Mouse (Mus musculus) forebrain, embryonic 13.5 days (tissue): Measurements from ENCODE around the gene Ccnb2. TPM values are rescaled to one million over a fixed set of nuclear protein-coding genes. Genes with fewer than 3 reads are reported as not detected.

Experiments used
- ATAC-seq: fragments of 200-750 bp; cut with Nextera tagmentation; 2 replicates; pipeline ENCODE4 v1.8.0; 2017
- H3K27ac ChIP-seq: fragments of 300-500 bp; sonication (generic); 2 replicates; pipeline ENCODE4 v1.5.1; 2015; ENCODE audit warnings: inconsistent platforms, mild to moderate bottlenecking, moderate library complexity
- H3K27me3 ChIP-seq: fragments of 300-500 bp; sonication (generic); 2 replicates; pipeline ENCODE4 v1.6.1; 2015; ENCODE audit warnings: mild to moderate bottlenecking, inconsistent platforms
- H3K36me3 ChIP-seq: fragments of 300-500 bp; sonication (generic); 2 replicates; pipeline ENCODE4 v1.6.1; 2015; ENCODE audit warnings: mild to moderate bottlenecking, inconsistent platforms; ENCODE audit not compliant: poor library complexity, severe bottlenecking
- H3K4me1 ChIP-seq: fragments of 300-500 bp; sonication (generic); 2 replicates; pipeline ENCODE4 v1.6.1; 2015; ENCODE audit warnings: inconsistent platforms
- H3K4me2 ChIP-seq: fragments of 300-500 bp; sonication (generic); 2 replicates; pipeline ENCODE4 v1.6.1; 2015; ENCODE audit warnings: inconsistent platforms, mild to moderate bottlenecking, moderate library complexity
- H3K4me3 ChIP-seq: fragments of 300-500 bp; sonication (generic); 2 replicates; pipeline ENCODE4 v1.5.1; 2015; ENCODE audit warnings: mild to moderate bottlenecking, inconsistent platforms
- H3K9ac ChIP-seq: fragments of 300-500 bp; sonication (generic); 2 replicates; pipeline ENCODE4 v1.6.1; 2015; ENCODE audit warnings: mild to moderate bottlenecking, inconsistent platforms
- H3K9me3 ChIP-seq: fragments of 300-500 bp; sonication (generic); replicated peaks from 2 replicates; pipeline ENCODE4 v1.6.1; 2016; ENCODE audit warnings: inconsistent platforms
- WGBS: fragments of 180-500 bp; shearing (Covaris S2); methylation state at CpG from one replicate; pipeline ENCODE4 v1.1.7; 2015; 5-methylcytosine and 5-hydroxymethylcytosine counted together
- polyA plus RNA-seq: library from polyadenylated mRNA; unstranded; fragments of >200 nt; fragmentation: Nextera tagmentation; extraction: Ambion mirVana; gene quantifications from 2 replicates; pipeline ENCODE4 v1.2.1, GENCODE M21; 2015

The Ccnb2 gene
- polyA plus RNA-seq, 1 experiment from 2014 or later, result 142 TPM

DNA sequence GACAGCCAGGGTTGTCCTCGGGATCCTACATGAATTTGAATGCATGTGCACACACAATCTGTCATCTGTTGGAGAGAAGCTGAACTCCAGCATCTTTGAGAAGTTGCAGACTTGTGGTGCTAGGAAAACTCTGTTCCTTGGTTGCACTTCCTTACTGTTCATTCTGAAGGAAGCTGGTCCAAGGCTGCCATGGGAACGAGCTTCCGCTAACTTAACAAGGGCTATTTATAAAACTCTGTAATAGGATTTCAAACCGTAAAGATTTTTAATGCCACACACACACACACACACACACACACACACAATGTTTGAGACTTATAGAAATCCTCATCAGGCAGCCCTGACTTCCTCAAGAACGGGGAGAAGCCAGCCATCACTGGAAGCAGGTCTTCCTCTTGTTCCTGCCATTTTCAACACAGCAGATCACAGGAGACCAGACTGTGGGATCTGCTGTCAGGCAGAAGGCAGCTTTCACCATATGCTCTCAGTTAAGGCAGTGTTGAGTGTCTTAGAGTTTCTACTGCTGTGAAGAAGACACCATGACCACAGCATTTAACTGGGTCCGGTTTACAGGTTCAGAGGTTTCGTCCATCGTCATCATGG lies 19.3 kb downstream of the Ccnb2 start:
- H3K27me3 ChIP-seq, result no peaks in the 10 kb centered on the region
- no peak overlapping the region for H3K4me3 ChIP-seq
- H3K36me3 ChIP-seq, result peaks cover 5% of the 10 kb centered on the region; the same call in 1 of the 2 replicates
- no peak overlapping the region for H3K27ac ChIP-seq
- H3K4me2 ChIP-seq, result no peak overlapping the region
- H3K4me1 ChIP-seq, result no peaks in the 10 kb centered on the region
- 89% methylated on average over 8 of the region's 8 CpGs for WGBS
- ATAC-seq, result no peak
- no peak overlapping the region for H3K9ac ChIP-seq
- no peaks in the 10 kb centered on the region for H3K9me3 ChIP-seq

DNA sequence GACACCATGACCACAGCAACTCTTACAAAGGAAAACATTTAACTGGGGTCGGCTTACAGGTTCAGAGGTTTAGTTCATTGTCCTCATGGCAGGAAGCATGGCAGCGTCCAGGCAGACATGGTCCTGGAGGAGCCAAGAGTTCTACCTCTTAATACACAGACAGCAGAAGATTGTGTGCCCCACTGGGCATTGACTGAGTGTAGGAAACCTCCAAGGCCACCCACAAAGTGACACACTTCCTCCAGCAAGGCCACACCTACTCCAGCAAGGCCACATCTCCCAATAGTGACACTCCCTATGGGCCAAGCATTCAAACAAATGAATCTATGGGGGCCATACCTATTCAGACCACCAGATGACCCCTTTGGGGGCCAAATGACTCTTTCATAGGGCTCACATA lies 25.3 kb downstream of the Ccnb2 start:
- Histone ChIP-seq H3K27ac (no peak overlapping the region), H3K36me3 (no peaks in the 10 kb centered on the region), H3K4me2 (no peak overlapping the region), H3K9ac (no peak overlapping the region), H3K4me3 (no peak overlapping the region), H3K9me3 (no peaks in the 10 kb centered on the region), H3K4me1 (no peaks in the 10 kb centered on the region), H3K27me3 (no peaks in the 10 kb centered on the region)
- no peak for ATAC-seq
- WGBS, result 93% methylated on average over 2 of the region's 2 CpGs

DNA sequence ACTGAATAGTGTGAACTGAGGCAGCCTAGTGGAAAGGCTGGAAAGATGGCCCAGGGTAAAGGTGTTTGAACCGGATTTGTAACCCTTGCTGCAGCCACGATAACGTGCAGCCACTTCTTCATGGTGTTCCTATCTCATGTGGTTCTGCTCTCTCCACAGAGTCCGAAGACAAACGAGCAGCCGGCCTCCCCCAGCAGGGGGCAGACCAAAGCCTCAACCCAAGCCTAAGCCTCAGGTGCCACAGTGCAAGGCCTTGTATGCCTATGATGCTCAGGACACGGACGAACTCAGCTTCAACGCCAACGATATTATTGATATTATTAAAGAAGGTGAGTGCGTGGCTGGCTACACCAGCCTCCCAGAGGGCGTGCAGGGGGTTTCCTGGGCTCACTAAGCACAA lies 25.7 kb downstream of the Ccnb2 start:
- Histone ChIP-seq H3K27me3 (no peaks in the 10 kb centered on the region), H3K9ac (no peak overlapping the region), H3K36me3 (no peaks in the 10 kb centered on the region), H3K4me3 (no peak overlapping the region), H3K9me3 (no peaks in the 10 kb centered on the region), H3K4me2 (no peak overlapping the region), H3K4me1 (no peaks in the 10 kb centered on the region), H3K27ac (no peak overlapping the region)
- no peak for ATAC-seq
- WGBS, result 81% methylated on average over 12 of the region's 12 CpGs

- no peaks in the 10 kb centered on the region for H3K9me3 ChIP-seq
- no peaks in the 10 kb centered on the region for H3K36me3 ChIP-seq
- WGBS, result 22% methylated on average over 6 of the region's 6 CpGs
- H3K27ac ChIP-seq, result no peak overlapping the region
- H3K9ac ChIP-seq, result no peak overlapping the region
- no peak overlapping the region for H3K4me3 ChIP-seq
- no peaks in the 10 kb centered on the region for H3K27me3 ChIP-seq
- no peaks in the 10 kb centered on the region for H3K4me1 ChIP-seq
- no peak overlapping the region for H3K4me2 ChIP-seq
- peak; percentile 68 for ATAC-seq
Measured at GRCm38 (mm10) chr9:70392563-70392907, 28.8 kb downstream of the Ccnb2 start.

GRCm38 (mm10) chr9:70391660-70392562 lies 29.4 kb downstream of the Ccnb2 start:
- Histone ChIP-seq H3K27ac (no peak overlapping the region), H3K27me3 (no peaks in the 10 kb centered on the region), H3K4me2 (no peak overlapping the region), H3K4me3 (no peak overlapping the region), H3K36me3 (no peaks in the 10 kb centered on the region), H3K4me1 (no peaks in the 10 kb centered on the region), H3K9me3 (no peaks in the 10 kb centered on the region), H3K9ac (no peak overlapping the region)
- 79% methylated on average over 12 of the region's 12 CpGs for WGBS
- no peak for ATAC-seq

DNA sequence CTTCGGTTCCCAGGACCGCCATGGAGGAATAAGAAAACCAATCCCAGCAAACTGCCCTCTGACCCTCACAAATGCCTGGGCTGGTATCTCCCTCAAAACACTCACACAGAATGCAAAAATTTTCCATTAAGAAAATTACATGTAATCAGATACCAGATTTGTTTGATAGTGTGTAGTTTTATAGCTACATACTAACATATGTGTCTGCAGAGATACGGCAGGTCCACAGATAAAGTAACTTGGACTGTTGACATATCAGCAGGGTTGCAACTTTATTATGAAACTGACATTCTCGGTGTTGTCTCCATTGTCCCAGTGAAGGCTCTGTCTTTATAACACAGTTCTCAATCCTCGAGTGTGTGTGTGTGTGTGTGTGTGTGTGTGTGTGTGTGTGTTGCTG lies 30.3 kb downstream of the Ccnb2 start:
- no peaks in the 10 kb centered on the region for H3K27me3 ChIP-seq
- ATAC-seq, result no peak
- H3K9ac ChIP-seq, result no peak overlapping the region
- H3K4me3 ChIP-seq, result no peak overlapping the region
- no peaks in the 10 kb centered on the region for H3K4me1 ChIP-seq
- no peak overlapping the region for H3K27ac ChIP-seq
- H3K4me2 ChIP-seq, result no peak overlapping the region
- H3K36me3 ChIP-seq, result no peaks in the 10 kb centered on the region
- no peaks in the 10 kb centered on the region for H3K9me3 ChIP-seq
- WGBS, result 90% methylated on average over 5 of the region's 5 CpGs

DNA sequence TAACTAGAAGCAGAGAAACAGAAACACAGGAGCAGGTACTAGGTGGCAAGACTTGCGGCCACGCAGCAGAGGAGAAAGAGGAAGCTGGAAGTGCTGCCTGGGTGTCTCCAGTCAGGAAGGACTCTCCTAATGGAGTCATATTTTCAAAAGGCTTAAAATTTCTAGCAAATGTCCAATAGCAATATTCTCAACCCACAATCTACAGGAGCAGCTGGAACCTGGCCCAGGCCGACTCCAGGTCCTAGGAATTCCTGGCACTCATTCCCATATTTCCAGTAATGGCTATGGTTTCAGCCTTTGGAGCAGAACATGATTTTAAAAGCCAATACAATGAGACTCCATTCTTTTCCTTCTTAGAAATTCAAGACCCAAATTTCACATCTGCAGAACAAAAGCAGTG lies 31.8 kb downstream of the Ccnb2 start:
- Histone ChIP-seq H3K36me3 (0 out of 2 replicates have a peak, but pooled peaks cover 5% of the 10 kb centered on the region), H3K9ac (no peak overlapping the region), H3K4me1 (no peaks in the 10 kb centered on the region), H3K4me2 (no peak overlapping the region), H3K9me3 (no peaks in the 10 kb centered on the region), H3K27ac (no peak overlapping the region), H3K4me3 (no peak overlapping the region), H3K27me3 (no peaks in the 10 kb centered on the region)
- ATAC-seq, result no peak
- 92% methylated on average over 3 of the region's 3 CpGs for WGBS

DNA sequence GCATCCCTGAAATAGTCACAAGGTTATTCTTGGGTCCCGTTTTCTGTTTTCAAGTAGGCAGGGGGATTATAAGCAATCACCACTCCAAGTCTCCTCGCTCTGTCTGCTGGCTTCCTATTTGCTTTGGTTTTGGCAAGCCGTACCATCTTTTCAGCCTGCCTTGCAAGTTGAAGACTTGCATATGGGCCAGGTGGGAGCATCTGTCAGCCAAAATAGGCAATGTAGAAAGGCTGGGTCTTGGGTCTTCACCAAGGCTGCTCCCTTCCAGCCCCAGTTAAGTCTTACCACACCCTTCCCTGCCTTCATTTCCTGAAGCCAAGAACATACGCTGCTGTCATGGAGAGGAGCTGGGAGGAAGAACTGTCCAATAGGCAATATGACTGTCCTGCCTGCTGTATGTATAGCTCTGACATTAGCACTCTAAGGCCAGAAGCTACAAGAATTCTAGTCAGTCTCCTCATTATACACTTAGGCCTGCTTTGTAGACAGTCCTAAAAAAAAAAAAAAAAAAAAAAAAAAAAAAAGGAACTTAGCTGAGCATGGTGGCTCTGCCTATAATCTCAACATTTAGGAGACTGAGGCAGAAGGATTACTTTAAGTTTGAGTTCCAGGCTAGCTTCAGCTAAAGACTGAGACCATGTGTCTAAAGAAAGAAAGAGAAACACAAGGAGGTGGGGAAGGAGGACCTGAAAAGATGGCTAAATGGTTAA lies 33.8 kb downstream of the Ccnb2 start:
- Histone ChIP-seq H3K36me3 (0 out of 2 replicates have a peak, but pooled peaks cover 5% of the 10 kb centered on the region), H3K9ac (no peak overlapping the region), H3K27ac (no peak overlapping the region), H3K4me3 (no peak overlapping the region), H3K4me2 (no peak overlapping the region), H3K9me3 (no peaks in the 10 kb centered on the region), H3K27me3 (no peaks in the 10 kb centered on the region), H3K4me1 (no peaks in the 10 kb centered on the region)
- 88% methylated on average over 4 of the region's 4 CpGs for WGBS
- no peak for ATAC-seq

DNA sequence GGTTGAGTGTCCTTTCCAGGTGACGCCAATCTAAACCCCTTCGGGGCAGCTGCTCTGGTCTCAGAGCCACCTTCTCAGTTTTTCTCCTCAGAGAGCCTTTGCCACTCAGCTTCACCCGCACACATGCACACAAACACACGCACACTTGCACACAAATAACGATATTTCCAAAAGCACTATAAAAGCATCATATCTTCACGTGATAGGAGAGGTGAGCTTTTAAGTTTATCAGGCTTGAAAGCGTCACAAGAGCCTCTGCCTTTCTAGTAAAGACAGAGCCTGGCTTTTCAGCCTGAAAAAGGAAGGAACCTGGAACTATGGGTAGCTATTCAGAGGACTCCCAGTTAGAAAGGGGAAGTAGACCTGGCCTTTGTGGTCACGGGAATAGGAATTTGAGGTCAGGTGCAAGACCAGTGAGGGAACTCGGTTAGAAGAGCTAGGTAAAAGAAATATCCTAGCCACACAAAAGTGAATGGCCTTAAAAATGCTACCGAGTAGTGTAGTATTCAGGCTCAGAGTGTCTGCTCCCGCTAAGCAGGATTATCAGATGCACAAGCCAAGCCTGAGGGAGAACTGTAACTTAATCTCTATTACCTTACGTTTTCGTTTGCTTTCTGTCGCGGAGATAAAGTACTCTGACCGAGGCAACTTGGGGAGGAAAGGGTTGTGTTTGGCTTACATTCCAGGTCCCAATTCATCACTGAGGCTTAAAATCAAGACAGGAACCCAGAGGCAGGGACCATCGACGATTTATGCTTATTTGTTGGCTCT lies 36.2 kb downstream of the Ccnb2 start:
- no peaks in the 10 kb centered on the region for H3K9me3 ChIP-seq
- no peak overlapping the region for H3K4me3 ChIP-seq
- no peaks in the 10 kb centered on the region for H3K27me3 ChIP-seq
- H3K4me2 ChIP-seq, result no peak overlapping the region
- no peak for ATAC-seq
- no peak overlapping the region for H3K27ac ChIP-seq
- H3K36me3 ChIP-seq, result 0 out of 2 replicates have a peak, but pooled peaks cover 5% of the 10 kb centered on the region
- H3K9ac ChIP-seq, result no peak overlapping the region
- WGBS, result 91% methylated on average over 18 of the region's 18 CpGs
- no peaks in the 10 kb centered on the region for H3K4me1 ChIP-seq

DNA sequence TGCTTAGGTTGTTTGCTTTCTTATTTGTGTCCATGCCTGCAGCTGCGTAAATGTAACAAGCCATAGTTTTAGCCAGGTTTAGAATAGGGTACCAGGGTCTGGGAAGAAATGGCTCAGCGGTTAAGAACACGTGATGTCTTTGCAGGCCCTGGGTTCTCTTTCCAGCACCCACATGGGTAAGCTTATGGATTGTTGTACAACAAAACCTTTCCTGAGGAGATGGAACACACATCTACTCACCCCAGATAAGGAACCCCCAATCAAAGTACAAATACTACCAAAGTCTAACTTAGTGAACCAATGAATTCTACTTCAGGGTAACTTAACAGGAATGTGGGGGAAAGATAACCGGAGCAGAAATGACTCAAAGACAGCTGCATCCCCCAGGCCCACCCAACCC lies 36.9 kb downstream of the Ccnb2 start:
- H3K27ac ChIP-seq, result no peak overlapping the region
- no peak for ATAC-seq

GRCm38 (mm10) chr9:70383750-70384149 lies 37.6 kb downstream of the Ccnb2 start:
- Histone ChIP-seq H3K27ac (no peak overlapping the region), H3K4me1 (no peaks in the 10 kb centered on the region), H3K4me3 (no peak overlapping the region), H3K27me3 (no peaks in the 10 kb centered on the region), H3K36me3 (0 out of 2 replicates have a peak, but pooled peaks cover 5% of the 10 kb centered on the region), H3K9me3 (no peaks in the 10 kb centered on the region), H3K9ac (no peak overlapping the region), H3K4me2 (no peak overlapping the region)
- ATAC-seq, result no peak
- 70% methylated on average over 10 of the region's 10 CpGs for WGBS

More for the DNA sequence above, 36.9 kb downstream of the Ccnb2 start:
- H3K27me3 ChIP-seq, result no peaks in the 10 kb centered on the region
- 0 out of 2 replicates have a peak, but pooled peaks cover 5% of the 10 kb centered on the region for H3K36me3 ChIP-seq
- H3K9ac ChIP-seq, result no peak overlapping the region
- H3K4me3 ChIP-seq, result no peak overlapping the region
- no peaks in the 10 kb centered on the region for H3K4me1 ChIP-seq
- no peak overlapping the region for H3K4me2 ChIP-seq
- 94% methylated on average over 4 of the region's 4 CpGs for WGBS
- H3K9me3 ChIP-seq, result no peaks in the 10 kb centered on the region
